Mouse (Mus musculus) hindbrain, embryonic 15.5 days (tissue): ENCODE measurements around the gene Pla2g4a. TPM values are rescaled to one million over a fixed set of nuclear protein-coding genes. Genes with fewer than 3 reads are reported as not detected.
"Not testable (repeated sequence)": the region's sequence is repeated elsewhere in the genome, so short reads cannot be mapped to it uniquely, and the experiment has no call there.

ENCODE experiments used
- ATAC-seq: fragments of 200-750 bp; cut with Nextera tagmentation; 2 replicates; pipeline ENCODE4 v1.8.0; 2017; ENCODE audit warnings: low read depth, moderate number of reproducible peaks, moderate TSS enrichment; ENCODE audit not compliant: low FRiP score
- H3K27ac ChIP-seq: fragments of 300-500 bp; sonication (generic); replicated peaks from 2 replicates; pipeline ENCODE4 v1.5.1; 2015; ENCODE audit warnings: mild to moderate bottlenecking, inconsistent platforms
- H3K27me3 ChIP-seq: fragments of 300-500 bp; sonication (generic); 2 replicates; pipeline ENCODE4 v1.6.1; 2015; ENCODE audit warnings: control low read depth, inconsistent platforms
- H3K36me3 ChIP-seq: fragments of 300-500 bp; sonication (generic); 2 replicates; pipeline ENCODE4 v1.6.1; 2015; ENCODE audit warnings: control low read depth, inconsistent platforms
- H3K4me1 ChIP-seq: fragments of 300-500 bp; sonication (generic); replicated peaks from 2 replicates; pipeline ENCODE4 v1.6.1; 2015; ENCODE audit warnings: control low read depth, inconsistent platforms
- H3K4me2 ChIP-seq: fragments of 300-500 bp; sonication (generic); 2 replicates; pipeline ENCODE4 v1.6.1; 2015; ENCODE audit warnings: moderate library complexity, mild to moderate bottlenecking, inconsistent platforms
- H3K4me3 ChIP-seq: fragments of 300-500 bp; sonication (generic); 2 replicates; pipeline ENCODE4 v1.5.1; 2015; ENCODE audit warnings: mild to moderate bottlenecking, inconsistent platforms
- H3K9ac ChIP-seq: fragments of 300-500 bp; sonication (generic); 2 replicates; pipeline ENCODE4 v1.6.1; 2015; ENCODE audit warnings: inconsistent platforms
- H3K9me3 ChIP-seq: fragments of 300-500 bp; sonication (generic); 2 replicates; pipeline ENCODE4 v1.6.1; 2016; ENCODE audit warnings: control low read depth, inconsistent platforms
- WGBS: fragments of 180-500 bp; shearing (Covaris S2); methylation state at CpG from one replicate; pipeline ENCODE4 v1.1.7; 2015; 5-methylcytosine and 5-hydroxymethylcytosine counted together
- polyA plus RNA-seq: library from polyadenylated mRNA; unstranded; fragments of >200 nt; fragmentation: Nextera tagmentation; extraction: Ambion mirVana; gene quantifications from 2 replicates; pipeline ENCODE4 v1.2.1, GENCODE M21; 2015

Pla2g4a gene
- polyA plus RNA-seq, 1 experiment from 2014 or later, result 1.8 TPM

- H3K27ac ChIP-seq, result no peak overlapping the region
- no peak overlapping the region for H3K4me3 ChIP-seq
- 86% methylated on average over 3 of the region's 3 CpGs for WGBS
- no peak overlapping the region for H3K4me2 ChIP-seq
- no peak for ATAC-seq
- H3K36me3 ChIP-seq, result no peaks in the 10 kb centered on the region
- H3K9ac ChIP-seq, result no peak overlapping the region
- H3K9me3 ChIP-seq, result no peaks in the 10 kb centered on the region
- H3K4me1 ChIP-seq, result no peaks in the 10 kb centered on the region
- no peaks in the 10 kb centered on the region for H3K27me3 ChIP-seq
Observed at GRCm38 (mm10) chr1:149950656-149951055, 10.4 kb downstream of the Pla2g4a start.

- Histone ChIP-seq H3K4me1 (no peaks in the 10 kb centered on the region), H3K36me3 (no peaks in the 10 kb centered on the region), H3K27ac (no peak overlapping the region), H3K9me3 (no peaks in the 10 kb centered on the region), H3K4me3 (no peak overlapping the region), H3K4me2 (no peak overlapping the region), H3K9ac (no peak overlapping the region), H3K27me3 (no peaks in the 10 kb centered on the region)
- ATAC-seq, result no peak
- WGBS, result 83% methylated on average over 1 of the region's 1 CpGs
Observed at GRCm38 (mm10) chr1:149950254-149950653, 10.8 kb downstream of the Pla2g4a start.

- Histone ChIP-seq H3K36me3 (no peaks in the 10 kb centered on the region), H3K27ac (no peak overlapping the region), H3K27me3 (no peaks in the 10 kb centered on the region), H3K4me2 (no peak overlapping the region), H3K9me3 (no peaks in the 10 kb centered on the region), H3K9ac (no peak overlapping the region), H3K4me3 (no peak overlapping the region), H3K4me1 (no peaks in the 10 kb centered on the region)
- no peak for ATAC-seq
- WGBS, result 96% methylated on average over 1 of the region's 1 CpGs
Observed at GRCm38 (mm10) chr1:149949334-149949733, 11.8 kb downstream of the Pla2g4a start.

GRCm38 (mm10) chr1:149948066-149948825, 12.8 kb downstream of the Pla2g4a start:
- no peak overlapping the region for H3K27ac ChIP-seq
- H3K4me3 ChIP-seq, result no peak overlapping the region
- H3K4me2 ChIP-seq, result no peak overlapping the region
- H3K9ac ChIP-seq, result no peak overlapping the region
- H3K27me3 ChIP-seq, result no peaks in the 10 kb centered on the region
- no peaks in the 10 kb centered on the region for H3K4me1 ChIP-seq
- no peaks in the 10 kb centered on the region for H3K9me3 ChIP-seq
- WGBS, result 90% methylated on average over 8 of the region's 8 CpGs
- H3K36me3 ChIP-seq, result no peaks in the 10 kb centered on the region
- no peak for ATAC-seq

GRCm38 (mm10) chr1:149946993-149947392, 14.1 kb downstream of the Pla2g4a start:
- Histone ChIP-seq H3K36me3 (no peaks in the 10 kb centered on the region), H3K27me3 (no peaks in the 10 kb centered on the region), H3K4me2 (no peak overlapping the region), H3K27ac (no peak overlapping the region), H3K4me3 (no peak overlapping the region), H3K9me3 (no peaks in the 10 kb centered on the region), H3K9ac (no peak overlapping the region), H3K4me1 (no peaks in the 10 kb centered on the region)
- no peak for ATAC-seq
- WGBS, result 60% methylated on average over 5 of the region's 5 CpGs

GRCm38 (mm10) chr1:149946432-149946831, 14.7 kb downstream of the Pla2g4a start:
- no peak overlapping the region for H3K27ac ChIP-seq

GRCm38 (mm10) chr1:149943611-149944010, 17.5 kb downstream of the Pla2g4a start:
- no peak for ATAC-seq
- no peak overlapping the region for H3K27ac ChIP-seq
- H3K9ac ChIP-seq, result no peak overlapping the region
- WGBS, result 77% methylated on average over 2 of the region's 2 CpGs
- H3K4me1 ChIP-seq, result no peaks in the 10 kb centered on the region
- no peaks in the 10 kb centered on the region for H3K36me3 ChIP-seq
- no peaks in the 10 kb centered on the region for H3K9me3 ChIP-seq
- H3K4me3 ChIP-seq, result no peak overlapping the region
- H3K4me2 ChIP-seq, result no peak overlapping the region
- H3K27me3 ChIP-seq, result no peaks in the 10 kb centered on the region

More at GRCm38 (mm10) chr1:149946432-149946831, 14.7 kb downstream of the Pla2g4a start:
- Histone ChIP-seq H3K36me3 (no peaks in the 10 kb centered on the region), H3K4me3 (no peak overlapping the region), H3K9ac (no peak overlapping the region), H3K4me2 (no peak overlapping the region), H3K27me3 (no peaks in the 10 kb centered on the region), H3K4me1 (no peaks in the 10 kb centered on the region), H3K9me3 (no peaks in the 10 kb centered on the region)
- WGBS, result 99% methylated on average over 3 of the region's 3 CpGs
- no peak for ATAC-seq

GRCm38 (mm10) chr1:149940301-149940700, 20.8 kb downstream of the Pla2g4a start:
- 94% methylated on average over 1 of the region's 1 CpGs for WGBS
- Histone ChIP-seq H3K4me1 (no peaks in the 10 kb centered on the region), H3K27ac (no peak overlapping the region), H3K4me3 (no peak overlapping the region), H3K9me3 (no peaks in the 10 kb centered on the region), H3K36me3 (no peaks in the 10 kb centered on the region), H3K27me3 (no peaks in the 10 kb centered on the region), H3K4me2 (no peak overlapping the region), H3K9ac (no peak overlapping the region)
- no peak for ATAC-seq

GRCm38 (mm10) chr1:149939261-149940032, 21.6 kb downstream of the Pla2g4a start:
- Histone ChIP-seq H3K4me2 (no peak overlapping the region), H3K4me3 (no peak overlapping the region), H3K9ac (no peak overlapping the region), H3K27ac (no peak overlapping the region), H3K9me3 (no peaks in the 10 kb centered on the region), H3K36me3 (no peaks in the 10 kb centered on the region), H3K27me3 (no peaks in the 10 kb centered on the region), H3K4me1 (no peaks in the 10 kb centered on the region)
- 90% methylated on average over 9 of the region's 9 CpGs for WGBS
- no peak for ATAC-seq

- H3K4me3 ChIP-seq, result no peak overlapping the region
- no peaks in the 10 kb centered on the region for H3K36me3 ChIP-seq
- no peak overlapping the region for H3K9ac ChIP-seq
- H3K27ac ChIP-seq, result no peak overlapping the region
- WGBS, result 86% methylated on average over 4 of the region's 4 CpGs
- no peak overlapping the region for H3K4me2 ChIP-seq
- ATAC-seq, result no peak
- H3K27me3 ChIP-seq, result no peaks in the 10 kb centered on the region
- no peaks in the 10 kb centered on the region for H3K9me3 ChIP-seq
- H3K4me1 ChIP-seq, result no peaks in the 10 kb centered on the region
Observed at GRCm38 (mm10) chr1:149937825-149938224, 23.3 kb downstream of the Pla2g4a start.

- ATAC-seq, result no peak
- Histone ChIP-seq H3K27me3 (no peaks in the 10 kb centered on the region), H3K4me1 (no peaks in the 10 kb centered on the region), H3K36me3 (no peaks in the 10 kb centered on the region), H3K27ac (no peak overlapping the region), H3K4me3 (no peak overlapping the region), H3K4me2 (no peak overlapping the region), H3K9ac (no peak overlapping the region), H3K9me3 (no peaks in the 10 kb centered on the region)
- WGBS, result 86% methylated on average over 5 of the region's 5 CpGs
Observed at GRCm38 (mm10) chr1:149929140-149929539, 31.9 kb downstream of the Pla2g4a start.

- H3K27me3 ChIP-seq, H3K36me3 ChIP-seq, H3K9me3 ChIP-seq, H3K9ac ChIP-seq, H3K4me1 ChIP-seq, H3K4me2 ChIP-seq, ATAC-seq, H3K4me3 ChIP-seq, H3K27ac ChIP-seq: not testable (repeated sequence)
- 89% methylated on average over 1 of the region's 1 CpGs for WGBS
Observed at GRCm38 (mm10) chr1:149923737-149924136, 37.4 kb downstream of the Pla2g4a start.
